Mouse (Mus musculus) C2C12 (cell line): Measurements from ENCODE around the gene Tcf19.

ENCODE experiments used
- CEBPB ChIP-seq: IDR thresholded peaks from one replicate; pipeline ENCODE4 v1.6.1; 2011; ENCODE audit warnings: low read depth, mild to moderate bottlenecking, control low read depth, moderate library complexity
- CTCF ChIP-seq: IDR thresholded peaks from one replicate; pipeline ENCODE4 v1.5.1; 2011; ENCODE audit not compliant: control insufficient read depth, insufficient read depth, insufficient read length
- MAX ChIP-seq: IDR thresholded peaks from one replicate; pipeline ENCODE4 v1.6.1; 2011; ENCODE audit warnings: mild to moderate bottlenecking, control low read depth
- MYOD1 ChIP-seq: IDR thresholded peaks from one replicate; pipeline ENCODE4 v1.6.1; 2011; ENCODE audit warnings: low read depth; ENCODE audit not compliant: control insufficient read depth, insufficient read length

- no peak for TF ChIP-seq CTCF
- TF ChIP-seq MYOD1, result no peak
- no peak for TF ChIP-seq MAX
- no peak for TF ChIP-seq CEBPB
Observed at GRCm38 (mm10) chr17:35532901-35533300, 16.3 kb upstream of the Tcf19 start, which contains the start of gene Psors1c2.
